Mouse (Mus musculus) heart, embryonic 13.5 days (tissue): Measurements from ENCODE around the gene Syngr2. TPM values are rescaled to one million over a fixed set of nuclear protein-coding genes. Genes with fewer than 3 reads are reported as not detected.
"Not testable (repeated sequence)": the region's sequence is repeated elsewhere in the genome, so short reads cannot be mapped to it uniquely, and the experiment has no call there.

Experiments used
- ATAC-seq: fragments of 200-750 bp; cut with Nextera tagmentation; 2 replicates; pipeline ENCODE4 v1.8.0; 2017; ENCODE audit warnings: moderate TSS enrichment; ENCODE audit not compliant: insufficient number of reproducible peaks, low FRiP score, low TSS enrichment; ENCODE audit errors: extremely low read depth
- H3K27ac ChIP-seq: fragments of 300-500 bp; sonication (generic); replicated peaks from 2 replicates; pipeline ENCODE4 v1.5.1; 2015; ENCODE audit warnings: moderate library complexity, mild to moderate bottlenecking, inconsistent platforms
- H3K27me3 ChIP-seq: fragments of 300-500 bp; sonication (generic); replicated peaks from 2 replicates; pipeline ENCODE4 v1.6.1; 2015; ENCODE audit warnings: mild to moderate bottlenecking, inconsistent platforms
- H3K36me3 ChIP-seq: fragments of 300-500 bp; sonication (generic); 2 replicates; pipeline ENCODE4 v1.6.1; 2015; ENCODE audit warnings: mild to moderate bottlenecking, inconsistent platforms
- H3K4me1 ChIP-seq: fragments of 300-500 bp; sonication (generic); 2 replicates; pipeline ENCODE4 v1.6.1; 2015; ENCODE audit warnings: inconsistent platforms
- H3K4me2 ChIP-seq: fragments of 300-500 bp; sonication (generic); 2 replicates; pipeline ENCODE4 v1.6.1; 2015; ENCODE audit warnings: inconsistent platforms, mild to moderate bottlenecking, moderate library complexity
- H3K4me3 ChIP-seq: fragments of 300-500 bp; sonication (generic); 2 replicates; pipeline ENCODE4 v1.5.1; 2015; ENCODE audit warnings: moderate library complexity, mild to moderate bottlenecking, inconsistent platforms
- H3K9ac ChIP-seq: fragments of 300-500 bp; sonication (generic); 2 replicates; pipeline ENCODE4 v1.6.1; 2015; ENCODE audit warnings: inconsistent platforms, mild to moderate bottlenecking, moderate library complexity
- H3K9me3 ChIP-seq: fragments of 300-500 bp; sonication (generic); 2 replicates; pipeline ENCODE4 v1.6.1; 2016; ENCODE audit warnings: inconsistent platforms
- whole genome bisulfite sequencing: fragments of 180-500 bp; shearing (Covaris S2); methylation state at CpG from one replicate; pipeline ENCODE4 v1.1.7; 2015; ENCODE audit warnings: mixed read lengths; 5-methylcytosine and 5-hydroxymethylcytosine counted together
- polyA plus RNA-seq: library from polyadenylated mRNA; unstranded; fragments of >200 nt; fragmentation: Nextera tagmentation; extraction: Ambion mirVana; gene quantifications from 2 replicates; pipeline ENCODE4 v1.2.1, GENCODE M21; 2015

Syngr2 gene
- polyA plus RNA-seq, 1 experiment from 2014 or later = 74.8 TPM

GRCm38 (mm10) chr11:117826164-117826563 is 16.7 kb downstream of the Syngr2 start:
- no peaks in the 10 kb centered on the region for H3K9me3 ChIP-seq
- H3K27me3 ChIP-seq = no peaks in the 10 kb centered on the region
- peak overlapping the region; percentile 65 for H3K4me3 ChIP-seq
- peaks cover 26% of the 10 kb centered on the region for H3K36me3 ChIP-seq
- peak overlapping the region; percentile 89 for H3K9ac ChIP-seq
- no peak for ATAC-seq
- H3K4me1 ChIP-seq = peaks cover 88% of the 10 kb centered on the region
- peak overlapping the region; percentile 81 for H3K4me2 ChIP-seq
- WGBS = 12% methylated on average over 5 of the region's 5 CpGs
- H3K27ac ChIP-seq = peak overlapping the region; percentile 98

- H3K4me3 ChIP-seq = peak overlapping the region; percentile 65; the same call in 1 of the 2 replicates
- H3K9ac ChIP-seq = peak overlapping the region; percentile 89
- H3K4me1 ChIP-seq = peaks cover 89% of the 10 kb centered on the region
- peaks cover 18% of the 10 kb centered on the region for H3K36me3 ChIP-seq
- no peaks in the 10 kb centered on the region for H3K9me3 ChIP-seq
- peak overlapping the region; percentile 98 for H3K27ac ChIP-seq
- ATAC-seq = no peak
- WGBS = 63% methylated on average over 8 of the region's 8 CpGs
- peak overlapping the region; percentile 81 for H3K4me2 ChIP-seq
- H3K27me3 ChIP-seq = no peaks in the 10 kb centered on the region
These were observed 17.4 kb downstream of the Syngr2 start for GRCm38 (mm10) chr11:117826916-117827315.

GRCm38 (mm10) chr11:117827386-117827785 is 17.9 kb downstream of the Syngr2 start:
- no peak for ATAC-seq
- Histone ChIP-seq H3K9me3 (no peaks in the 10 kb centered on the region), H3K27ac (peak overlapping the region; percentile 98), H3K27me3 (no peaks in the 10 kb centered on the region), H3K36me3 (peaks cover 14% of the 10 kb centered on the region), H3K9ac (peak overlapping the region; percentile 89), H3K4me1 (peaks cover 89% of the 10 kb centered on the region), H3K4me3 (peak overlapping the region; percentile 29), H3K4me2 (peak overlapping the region; percentile 81)
- WGBS = 30% methylated on average over 3 of the region's 3 CpGs

GRCm38 (mm10) chr11:117828149-117828887 is 18.9 kb downstream of the Syngr2 start:
- peaks cover 82% of the 10 kb centered on the region for H3K4me1 ChIP-seq
- no peaks in the 10 kb centered on the region for H3K9me3 ChIP-seq
- H3K27ac ChIP-seq = peak overlapping the region; percentile 98
- peak overlapping the region; percentile 29 for H3K4me3 ChIP-seq
- peak overlapping the region; percentile 81 for H3K4me2 ChIP-seq
- peak overlapping the region; percentile 74 for H3K9ac ChIP-seq
- H3K36me3 ChIP-seq = peaks cover 8% of the 10 kb centered on the region
- no peaks in the 10 kb centered on the region for H3K27me3 ChIP-seq
- 39% methylated on average over 18 of the region's 18 CpGs for WGBS
- no peak for ATAC-seq

- peak overlapping the region; percentile 81 for H3K4me2 ChIP-seq
These were observed 19.6 kb downstream of the Syngr2 start for GRCm38 (mm10) chr11:117828888-117829604.

GRCm38 (mm10) chr11:117829671-117830215 is 20.3 kb downstream of the Syngr2 start:
- H3K9me3 ChIP-seq = no peaks in the 10 kb centered on the region
- H3K4me1 ChIP-seq = peaks cover 69% of the 10 kb centered on the region
- no peak overlapping the region for H3K4me3 ChIP-seq
- H3K27me3 ChIP-seq = no peaks in the 10 kb centered on the region
- no peak for ATAC-seq
- peak overlapping the region; percentile 58 for H3K9ac ChIP-seq
- 42% methylated on average over 2 of the region's 2 CpGs for WGBS
- peaks cover 4% of the 10 kb centered on the region; the same call in 1 of the 2 replicates for H3K36me3 ChIP-seq
- H3K4me2 ChIP-seq = 0 out of 2 replicates have a peak overlapping the region, but pooled peaks have one; percentile 81
- peak overlapping the region; percentile 98 for H3K27ac ChIP-seq

More at GRCm38 (mm10) chr11:117828888-117829604, 19.6 kb downstream of the Syngr2 start:
- Histone ChIP-seq H3K9ac (peak overlapping the region; percentile 58), H3K36me3 (peaks cover 4% of the 10 kb centered on the region; the same call in 1 of the 2 replicates), H3K9me3 (no peaks in the 10 kb centered on the region), H3K4me3 (no peak overlapping the region), H3K27ac (peak overlapping the region; percentile 98), H3K27me3 (no peaks in the 10 kb centered on the region), H3K4me1 (peaks cover 75% of the 10 kb centered on the region)
- no peak for ATAC-seq
- WGBS = 9% methylated on average over 9 of the region's 9 CpGs

- no peak for ATAC-seq
- Histone ChIP-seq H3K9me3 (no peaks in the 10 kb centered on the region), H3K9ac (peak overlapping the region; percentile 17; the same call in 1 of the 2 replicates), H3K27me3 (no peaks in the 10 kb centered on the region), H3K27ac (peak overlapping the region; percentile 98), H3K4me2 (peak overlapping the region; percentile 5; the same call in 1 of the 2 replicates), H3K4me3 (no peak overlapping the region), H3K4me1 (peaks cover 63% of the 10 kb centered on the region), H3K36me3 (peaks cover 4% of the 10 kb centered on the region; the same call in 1 of the 2 replicates)
- 49% methylated on average over 9 of the region's 9 CpGs for WGBS
These were observed 20.9 kb downstream of the Syngr2 start for GRCm38 (mm10) chr11:117830401-117830800.

GRCm38 (mm10) chr11:117832086-117832969 is 22.9 kb downstream of the Syngr2 start:
- Histone ChIP-seq H3K36me3 (peaks cover 4% of the 10 kb centered on the region; the same call in 1 of the 2 replicates), H3K4me2 (peak overlapping the region; percentile 59), H3K4me1 (peaks cover 50% of the 10 kb centered on the region), H3K9me3 (no peaks in the 10 kb centered on the region), H3K27ac (0 out of 2 replicates have a peak overlapping the region, but pooled peaks have one; percentile 8), H3K9ac (peak overlapping the region; percentile 56; the same call in 1 of the 2 replicates), H3K27me3 (no peaks in the 10 kb centered on the region), H3K4me3 (peak overlapping the region; percentile 33)
- 24% methylated on average over 28 of the region's 28 CpGs for WGBS
- ATAC-seq = peak; percentile 67

- not testable (repeated sequence) for H3K9me3 ChIP-seq, H3K4me2 ChIP-seq, H3K9ac ChIP-seq, ATAC-seq, H3K27me3 ChIP-seq, H3K27ac ChIP-seq, H3K4me3 ChIP-seq, H3K36me3 ChIP-seq
- H3K4me1 ChIP-seq = peaks cover 45% of the 10 kb centered on the region
- WGBS = 92% methylated on average over 4 of the region's 6 CpGs
These were observed 24.0 kb downstream of the Syngr2 start for GRCm38 (mm10) chr11:117833509-117833908.

- Histone ChIP-seq H3K4me1 (peaks cover 45% of the 10 kb centered on the region), H3K36me3 (peaks cover 4% of the 10 kb centered on the region; the same call in 1 of the 2 replicates), H3K4me2 (no peak overlapping the region), H3K4me3 (no peak overlapping the region), H3K27me3 (no peaks in the 10 kb centered on the region), H3K27ac (no peak overlapping the region), H3K9ac (no peak overlapping the region), H3K9me3 (no peaks in the 10 kb centered on the region)
- WGBS = 86% methylated on average over 8 of the region's 8 CpGs
- ATAC-seq = no peak
These were observed 24.6 kb downstream of the Syngr2 start for GRCm38 (mm10) chr11:117834086-117834485.
